Mouse (Mus musculus) embryonic facial prominence, embryonic 15.5 days (tissue): Measurements from ENCODE around the gene Nfkbie. TPM values are rescaled to one million over a fixed set of nuclear protein-coding genes. Genes with fewer than 3 reads are reported as not detected.

ENCODE experiments used
- ATAC-seq: fragments of 200-750 bp; cut with Nextera tagmentation; 2 replicates; pipeline ENCODE4 v1.8.0; 2017; ENCODE audit warnings: low read depth, moderate TSS enrichment; ENCODE audit not compliant: insufficient number of reproducible peaks, low FRiP score, low TSS enrichment
- H3K27ac ChIP-seq: fragments of 300-500 bp; sonication (generic); replicated peaks from 2 replicates; pipeline ENCODE4 v1.5.1; 2015; ENCODE audit warnings: mild to moderate bottlenecking, inconsistent platforms
- H3K27me3 ChIP-seq: fragments of 300-500 bp; sonication (generic); 2 replicates; pipeline ENCODE4 v1.6.1; 2015; ENCODE audit warnings: inconsistent platforms
- H3K36me3 ChIP-seq: fragments of 300-500 bp; sonication (generic); 2 replicates; pipeline ENCODE4 v1.6.1; 2015; ENCODE audit warnings: mild to moderate bottlenecking, inconsistent platforms
- H3K4me1 ChIP-seq: fragments of 300-500 bp; sonication (generic); 2 replicates; pipeline ENCODE4 v1.6.1; 2015; ENCODE audit warnings: inconsistent platforms
- H3K4me2 ChIP-seq: fragments of 300-500 bp; sonication (generic); replicated peaks from 2 replicates; pipeline ENCODE4 v1.6.1; 2015; ENCODE audit warnings: mild to moderate bottlenecking, inconsistent platforms
- H3K4me3 ChIP-seq: fragments of 300-500 bp; sonication (generic); replicated peaks from 2 replicates; pipeline ENCODE4 v1.5.1; 2015; ENCODE audit warnings: mild to moderate bottlenecking, inconsistent platforms
- H3K9ac ChIP-seq: fragments of 300-500 bp; sonication (generic); 2 replicates; pipeline ENCODE4 v1.6.1; 2015; ENCODE audit warnings: inconsistent platforms
- H3K9me3 ChIP-seq: fragments of 300-500 bp; sonication (generic); replicated peaks from 2 replicates; pipeline ENCODE4 v1.6.1; 2016; ENCODE audit warnings: inconsistent platforms
- WGBS: fragments of 180-500 bp; shearing (Covaris S2); methylation state at CpG from one replicate; pipeline ENCODE4 v1.1.7; 2015; 5-methylcytosine and 5-hydroxymethylcytosine counted together
- polyA plus RNA-seq: library from polyadenylated mRNA; unstranded; fragments of >200 nt; fragmentation: Nextera tagmentation; extraction: Ambion mirVana; gene quantifications from 2 replicates; pipeline ENCODE4 v1.2.1, GENCODE M21; 2015

Nfkbie gene
- polyA plus RNA-seq, 1 experiment from 2014 or later = 6.3 TPM

- Histone ChIP-seq H3K27ac (no peak overlapping the region), H3K4me1 (peaks cover 17% of the 10 kb centered on the region), H3K9ac (no peak overlapping the region), H3K4me2 (no peak overlapping the region), H3K36me3 (no peaks in the 10 kb centered on the region), H3K4me3 (no peak overlapping the region), H3K27me3 (peaks cover 37% of the 10 kb centered on the region), H3K9me3 (no peaks in the 10 kb centered on the region)
- no peak for ATAC-seq
- 57% methylated on average over 7 of the region's 7 CpGs for WGBS
Measured at GRCm38 (mm10) chr17:45551249-45551796, 4.2 kb upstream of the Nfkbie start.

GRCm38 (mm10) chr17:45551816-45552451 lies 3.6 kb upstream of the Nfkbie start:
- 7% methylated on average over 8 of the region's 8 CpGs for WGBS
- Histone ChIP-seq H3K9me3 (no peaks in the 10 kb centered on the region), H3K9ac (no peak overlapping the region), H3K27me3 (peaks cover 37% of the 10 kb centered on the region), H3K36me3 (no peaks in the 10 kb centered on the region), H3K4me2 (no peak overlapping the region), H3K4me3 (no peak overlapping the region), H3K27ac (no peak overlapping the region), H3K4me1 (peaks cover 21% of the 10 kb centered on the region)
- ATAC-seq = no peak

DNA sequence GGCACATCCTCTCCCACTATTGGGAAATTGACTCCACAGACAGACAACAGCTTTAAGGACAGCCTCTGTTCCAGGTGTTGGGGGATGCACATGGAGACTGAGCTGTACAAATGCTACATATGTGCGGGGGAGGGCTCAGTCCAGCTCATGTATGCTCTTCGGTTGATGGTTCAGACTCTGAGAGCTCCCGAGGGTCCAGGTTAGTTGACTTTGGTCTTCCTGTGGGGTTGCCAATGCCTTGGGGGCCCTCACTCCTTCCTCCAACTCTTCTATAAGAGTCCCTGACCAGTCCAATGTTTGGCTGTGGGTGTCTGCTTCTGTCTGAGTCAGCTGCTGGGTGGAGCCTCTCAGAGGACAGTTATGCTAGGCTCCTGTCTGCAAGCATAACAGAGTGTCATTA lies 2.4 kb upstream of the Nfkbie start:
- no peaks in the 10 kb centered on the region for H3K36me3 ChIP-seq
- H3K4me3 ChIP-seq = no peak overlapping the region
- no peak overlapping the region for H3K4me2 ChIP-seq
- no peaks in the 10 kb centered on the region for H3K9me3 ChIP-seq
- H3K27ac ChIP-seq = no peak overlapping the region
- no peak overlapping the region for H3K9ac ChIP-seq
- H3K27me3 ChIP-seq = peaks cover 30% of the 10 kb centered on the region
- 71% methylated on average over 3 of the region's 3 CpGs for WGBS
- ATAC-seq = no peak
- H3K4me1 ChIP-seq = peaks cover 32% of the 10 kb centered on the region

DNA sequence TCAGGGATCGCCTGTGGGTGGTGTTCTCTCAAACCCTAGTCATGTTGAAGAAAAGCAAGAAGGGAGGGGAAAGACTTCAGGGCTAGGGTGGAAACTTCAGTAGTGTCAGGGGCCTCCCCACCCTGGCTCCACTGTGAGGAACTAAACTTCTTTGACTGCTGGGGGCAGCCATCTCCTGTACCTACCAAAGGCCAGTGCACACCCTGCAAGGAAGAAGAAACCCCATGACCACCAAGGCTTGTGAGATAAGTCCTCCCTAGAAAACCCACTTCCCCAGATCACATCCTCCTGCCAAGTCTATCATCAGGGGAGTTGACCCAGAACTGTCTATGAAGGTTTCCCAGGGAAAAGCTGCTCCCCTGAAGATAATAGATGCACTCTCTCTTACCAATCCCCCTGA lies 1.1 kb upstream of the Nfkbie start:
- H3K4me3 ChIP-seq = no peak overlapping the region
- no peaks in the 10 kb centered on the region for H3K36me3 ChIP-seq
- no peak overlapping the region for H3K4me2 ChIP-seq
- 70% methylated on average over 1 of the region's 1 CpGs for WGBS
- no peaks in the 10 kb centered on the region for H3K9me3 ChIP-seq
- peaks cover 27% of the 10 kb centered on the region for H3K4me1 ChIP-seq
- no peak overlapping the region for H3K27ac ChIP-seq
- no peak for ATAC-seq
- peaks cover 29% of the 10 kb centered on the region for H3K27me3 ChIP-seq
- H3K9ac ChIP-seq = no peak overlapping the region

- Histone ChIP-seq H3K4me3 (peak overlapping the region; percentile 67), H3K9me3 (no peaks in the 10 kb centered on the region), H3K36me3 (no peaks in the 10 kb centered on the region), H3K4me2 (peak overlapping the region; percentile 95), H3K27ac (no peak overlapping the region), H3K4me1 (peaks cover 23% of the 10 kb centered on the region), H3K9ac (peak overlapping the region; percentile 35), H3K27me3 (peaks cover 23% of the 10 kb centered on the region)
- 3% methylated on average over 14 of the region's 14 CpGs for WGBS
- ATAC-seq = no peak
Measured at GRCm38 (mm10) chr17:45556107-45556489, 595 bp downstream of the Nfkbie start.

DNA sequence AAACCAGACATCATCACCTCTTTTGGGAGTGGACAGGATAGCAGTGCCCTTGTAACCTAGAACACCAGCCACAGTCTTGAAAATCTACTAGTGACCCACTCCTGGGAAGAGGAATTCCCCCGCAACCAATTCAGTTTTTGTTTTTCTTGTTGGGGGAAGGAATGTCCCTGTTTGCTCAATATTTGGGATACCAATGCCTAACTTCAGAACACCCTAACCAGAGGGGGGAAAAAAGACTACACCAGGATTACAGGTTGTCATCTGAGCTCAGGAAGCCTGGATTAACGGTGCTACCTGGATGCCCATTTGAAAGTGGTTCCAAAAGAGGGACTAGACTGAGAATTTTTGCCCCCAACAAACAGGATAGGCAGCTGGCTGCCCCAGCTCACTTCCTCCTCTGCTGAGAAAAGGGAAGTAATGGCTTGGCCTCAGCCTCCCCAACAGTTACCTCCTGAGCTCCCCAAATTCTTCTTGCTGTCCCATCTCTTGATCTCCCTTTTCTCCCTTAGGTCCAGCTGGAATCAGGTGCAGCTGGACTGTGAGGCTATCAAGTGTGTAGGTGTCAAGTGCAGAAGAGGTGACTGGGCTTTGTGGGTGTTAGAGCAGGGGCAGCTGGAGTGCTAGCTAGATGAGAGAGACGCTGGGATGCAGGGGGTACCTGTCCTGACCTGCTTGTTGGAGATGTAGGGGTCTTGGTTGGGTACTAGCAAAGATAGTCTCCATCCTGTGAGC lies 1.2 kb downstream of the Nfkbie start:
- Histone ChIP-seq H3K4me3 (peak overlapping the region; percentile 67), H3K9ac (no peak overlapping the region), H3K27me3 (peaks cover 18% of the 10 kb centered on the region), H3K4me1 (peaks cover 23% of the 10 kb centered on the region), H3K9me3 (no peaks in the 10 kb centered on the region), H3K4me2 (peak overlapping the region; percentile 95), H3K27ac (no peak overlapping the region), H3K36me3 (no peaks in the 10 kb centered on the region)
- WGBS = 57% methylated on average over 3 of the region's 3 CpGs
- no peak for ATAC-seq

- H3K36me3 ChIP-seq = no peaks in the 10 kb centered on the region
- H3K9ac ChIP-seq = no peak overlapping the region
- peaks cover 23% of the 10 kb centered on the region for H3K4me1 ChIP-seq
- WGBS = 68% methylated on average over 7 of the region's 7 CpGs
- H3K4me3 ChIP-seq = no peak overlapping the region
- no peak overlapping the region for H3K4me2 ChIP-seq
- no peak overlapping the region for H3K27ac ChIP-seq
- ATAC-seq = no peak
- peaks cover 18% of the 10 kb centered on the region for H3K27me3 ChIP-seq
- H3K9me3 ChIP-seq = no peaks in the 10 kb centered on the region
Measured at GRCm38 (mm10) chr17:45557246-45557824, 1.8 kb downstream of the Nfkbie start.

DNA sequence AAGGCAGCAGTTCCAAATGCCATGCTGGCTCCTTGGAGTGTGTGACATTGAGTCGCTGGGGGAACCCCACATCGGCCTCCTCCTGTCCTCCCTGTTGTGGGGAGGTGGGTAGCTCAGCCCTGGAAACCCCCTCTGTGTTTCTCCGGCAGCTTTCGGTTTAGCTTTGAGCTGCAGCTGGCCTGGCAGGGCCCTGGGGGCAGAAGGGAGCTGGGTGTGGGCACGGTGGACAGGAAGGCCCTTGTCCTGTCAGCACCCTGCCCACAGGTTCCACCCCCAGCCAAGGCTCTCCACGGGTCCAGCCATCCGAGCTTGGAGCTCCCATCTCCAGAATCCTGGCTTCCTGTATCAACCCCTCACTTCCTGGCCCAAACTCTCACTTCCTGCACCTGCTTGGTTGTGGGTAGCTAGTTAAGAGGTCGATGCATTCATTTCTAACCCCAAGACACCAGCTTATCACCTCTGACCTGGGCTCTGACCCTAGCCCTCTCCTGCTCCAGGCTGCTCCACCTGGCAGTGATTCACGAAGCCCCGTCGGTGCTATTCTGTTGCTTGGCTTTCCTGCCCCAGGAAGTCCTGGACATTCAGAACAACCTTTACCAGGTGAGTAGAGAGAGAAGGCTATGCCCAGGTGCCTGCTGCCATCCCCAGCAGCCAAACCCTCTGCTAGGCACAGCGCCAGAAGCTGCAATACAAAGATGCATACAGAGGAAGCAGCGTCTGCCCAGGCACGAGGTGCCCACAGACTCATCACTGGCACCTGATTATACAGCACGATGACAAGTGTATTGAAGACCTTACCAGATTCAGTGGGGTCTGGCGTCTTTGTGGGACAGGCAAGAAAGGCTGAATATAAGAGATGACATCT lies 2.7 kb downstream of the Nfkbie start:
- Histone ChIP-seq H3K27me3 (peaks cover 12% of the 10 kb centered on the region), H3K36me3 (no peaks in the 10 kb centered on the region), H3K4me1 (peaks cover 23% of the 10 kb centered on the region), H3K4me3 (no peak overlapping the region), H3K9me3 (no peaks in the 10 kb centered on the region), H3K27ac (no peak overlapping the region), H3K9ac (no peak overlapping the region), H3K4me2 (no peak overlapping the region)
- WGBS = 54% methylated on average over 16 of the region's 16 CpGs
- ATAC-seq = no peak

GRCm38 (mm10) chr17:45559732-45560525 lies 4.4 kb downstream of the Nfkbie start:
- ATAC-seq = no peak
- Histone ChIP-seq H3K4me2 (no peak overlapping the region), H3K4me3 (no peak overlapping the region), H3K9me3 (no peaks in the 10 kb centered on the region), H3K36me3 (0 out of 2 replicates have a peak, but pooled peaks cover under 1% of the 10 kb centered on the region), H3K9ac (no peak overlapping the region), H3K27ac (no peak overlapping the region), H3K4me1 (peaks cover 30% of the 10 kb centered on the region), H3K27me3 (peaks cover 11% of the 10 kb centered on the region)
- WGBS = 86% methylated on average over 15 of the region's 15 CpGs

DNA sequence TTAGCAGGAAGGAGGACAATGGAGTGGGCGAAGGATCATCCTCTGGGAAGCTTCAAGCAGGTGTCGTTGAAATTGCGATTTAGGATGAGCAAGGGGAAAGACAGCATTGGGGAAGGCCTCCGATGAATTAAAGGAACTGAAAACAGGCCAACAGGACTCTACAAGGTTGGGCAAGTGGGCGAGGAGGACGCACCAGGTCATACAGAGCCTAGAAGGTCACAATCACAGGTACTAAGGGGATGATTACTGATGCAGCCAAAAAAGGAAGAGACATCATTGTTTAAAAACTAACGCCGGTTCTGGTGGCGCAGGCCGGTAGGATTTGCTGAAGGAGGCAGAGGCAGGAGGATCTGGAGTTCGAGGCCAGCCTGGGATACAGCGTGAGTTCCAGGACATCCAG lies 7.7 kb downstream of the Nfkbie start:
- no peak for ATAC-seq
- 72% methylated on average over 12 of the region's 12 CpGs for WGBS
- H3K27ac ChIP-seq = no peak overlapping the region
- peak overlapping the region; percentile 90 for H3K4me3 ChIP-seq
- peaks cover 31% of the 10 kb centered on the region for H3K36me3 ChIP-seq
- H3K27me3 ChIP-seq = no peaks in the 10 kb centered on the region
- peaks cover 32% of the 10 kb centered on the region for H3K4me1 ChIP-seq
- peak overlapping the region; percentile 94 for H3K4me2 ChIP-seq
- H3K9ac ChIP-seq = no peak overlapping the region
- no peaks in the 10 kb centered on the region for H3K9me3 ChIP-seq
